Mouse (Mus musculus): Measurements from ENCODE around the gene Ttc3. TPM values are rescaled to one million over a fixed set of nuclear protein-coding genes. Genes with fewer than 3 reads are reported as not detected.

The Ttc3 gene
- polyA plus RNA-seq, 1 experiment from 2014 or later, result 237 TPM

Other genes with a start within 250 kb of the Ttc3 start
- 7.8 and 8.5 TPM in 2 replicates for gene Hlcs, start 57.0 kb upstream of the Ttc3 start, polyA plus RNA-seq (2015; fragmentation: Nextera tagmentation; extraction: Ambion mirVana)
- 4.8 and 6.5 TPM in 2 replicates for gene Ripply3, start 42.2 kb upstream of the Ttc3 start, polyA plus RNA-seq (2015; fragmentation: Nextera tagmentation; extraction: Ambion mirVana)
- 109 and 128 TPM in 2 replicates for gene Pigp, start 1.2 kb downstream of the Ttc3 start, polyA plus RNA-seq (2015; fragmentation: Nextera tagmentation; extraction: Ambion mirVana)
- gene Vps26c, start 156.2 kb downstream of the Ttc3 start, polyA plus RNA-seq (2015; fragmentation: Nextera tagmentation; extraction: Ambion mirVana), result 54.9 and 61.3 TPM in 2 replicates
- 7.5 and 8.3 TPM in 2 replicates for gene Dyrk1a, start 199.4 kb downstream of the Ttc3 start, polyA plus RNA-seq (2015; fragmentation: Nextera tagmentation; extraction: Ambion mirVana)

Measured in limb, embryonic 15.5 days (tissue).